Mouse (Mus musculus) Patski (cell line): ENCODE data around the gene Spry1. TPM values are rescaled to one million over a fixed set of nuclear protein-coding genes. Genes with fewer than 3 reads are reported as not detected.
A peak's percentile ranks its signal among the peaks of the same experiment; 100 is the strongest.

Experiments
- ATAC-seq: fragments of 100-300 bp; one replicate; pipeline ENCODE4 v1.8.0; 2021
- CTCF ChIA-PET: fragments of 350-600 bp; sonication (Branson Sonifier 250); formaldehyde crosslinking; loops from one replicate; lab custom pipeline; 2022; ENCODE audit warnings: inconsistent platforms; lab: Charles Lee
- POLR2A ChIA-PET: fragments of 350-600 bp; sonication (Branson Sonifier 250); formaldehyde crosslinking; loops from one replicate; lab custom pipeline; 2022; ENCODE audit warnings: antibody characterized with exemption, inconsistent platforms; lab: Charles Lee
- DNase-seq: peaks from one replicate; pipeline ENCODE4 v3.0.0-alpha.2; 2011; ENCODE audit warnings: low read depth, low spot score
- H3K27me3 ChIP-seq: fragments of 371-371 bp; one replicate; pipeline ENCODE4 v1.5.1; 2021
- CTCF ChIP-seq: fragments of 100-300 bp; IDR thresholded peaks from one replicate; pipeline ENCODE4 v1.5.1; 2021
- in situ Hi-C: fragments of 300-500 bp; cut with MboI; formaldehyde crosslinking; loops from 3 replicates; pipeline ENCODE4 v1.11.1; 2018; ENCODE audit warnings: low pct_unique_long_range_greater_than_20kb, mixed read lengths
- polyA plus RNA-seq: library from polyadenylated mRNA; unstranded; gene quantifications from one replicate; pipeline ENCODE4 v1.2.3, GENCODE M21; 2021

Gene Spry1
- polyA plus RNA-seq, 1 experiment from 2014 or later: 170 TPM

DNA sequence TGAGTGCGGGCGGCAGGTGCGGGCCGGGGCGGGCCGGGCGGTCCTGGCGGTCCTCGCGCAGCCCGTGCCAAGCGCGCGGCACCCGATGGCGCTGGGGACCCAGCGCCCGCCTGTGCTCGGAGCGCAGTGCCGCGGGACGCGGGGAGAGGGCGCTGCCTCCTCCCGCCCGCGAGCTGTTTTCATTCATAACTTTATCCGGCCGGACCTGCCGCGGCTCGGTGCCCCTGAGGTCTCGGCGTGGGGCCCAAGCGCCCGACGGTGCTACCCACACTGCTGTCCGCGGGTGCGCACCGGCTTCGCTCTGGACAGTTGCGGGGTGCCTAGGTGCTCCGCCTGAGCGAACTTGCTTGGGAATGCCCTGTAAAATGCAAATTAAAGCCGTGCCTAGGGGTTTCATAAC, 1.1 kb downstream of the Spry1 start:
- no peak for TF ChIP-seq CTCF
- in situ Hi-C loops: loop anchor here (25.0 kb wide), 1 partner anchor 296 kb away; no protein-coding TSS in a partner anchor
- no peaks in the 10 kb centered on the region for H3K27me3 ChIP-seq
- CTCF ChIA-PET: interaction anchor here (1.2 to 2.3 kb wide), 8 partner anchors 9 to 503 kb away, joined by 3 to 15 read pairs (median 6); no protein-coding TSS in a partner anchor
- POLR2A ChIA-PET: interaction anchor here (0.8 to 3.5 kb wide), 23 partner anchors 12 to 503 kb away, joined by 3 to 27 read pairs (median 6); partner anchors contain the start of gene Gm5148
- no peak for DNase-seq
- peak; percentile 66 for ATAC-seq

- POLR2A ChIA-PET: interaction anchor here (0.6 to 3.5 kb wide), 32 partner anchors 8 to 501 kb away, joined by 3 to 27 read pairs (median 5); partner anchors contain the start of gene Gm5148
- no peaks in the 10 kb centered on the region for H3K27me3 ChIP-seq
- CTCF ChIA-PET: interaction anchor here (1.1 to 2.3 kb wide), 13 partner anchors 8 to 502 kb away, joined by 3 to 15 read pairs (median 4); no protein-coding TSS in a partner anchor
- TF ChIP-seq CTCF: no peak
- in situ Hi-C loops: loop anchor here (25.0 kb wide), 1 partner anchor 295 kb away; no protein-coding TSS in a partner anchor
- DNase-seq (no peak), ATAC-seq (no peak)
Measured at GRCm38 (mm10) chr3:37641796-37642680, 2.3 kb downstream of the Spry1 start.

DNA sequence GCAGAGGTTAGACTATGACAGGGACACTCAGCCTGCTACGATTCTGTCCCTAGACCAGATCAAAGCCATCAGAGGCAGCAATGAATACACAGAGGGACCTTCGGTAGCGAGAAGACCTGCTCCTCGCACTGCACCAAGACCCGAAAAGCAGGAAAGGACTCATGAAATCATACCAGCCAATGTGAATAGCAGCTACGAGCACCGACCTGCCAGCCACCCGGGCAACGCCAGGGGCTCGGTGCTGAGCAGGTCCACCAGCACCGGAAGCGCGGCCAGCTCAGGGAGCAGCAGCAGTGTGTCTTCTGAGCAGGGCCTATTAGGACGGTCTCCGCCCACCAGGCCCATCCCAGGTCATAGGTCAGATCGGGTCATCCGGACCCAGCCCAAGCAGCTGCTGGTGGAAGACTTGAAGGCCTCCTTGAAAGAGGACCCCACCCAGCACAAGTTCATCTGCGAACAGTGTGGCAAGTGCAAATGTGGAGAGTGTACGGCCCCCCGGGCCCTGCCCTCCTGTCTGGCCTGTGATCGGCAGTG, 3.0 kb downstream of the Spry1 start:
- ChIA-PET CTCF (interaction anchor here (0.9 to 2.3 kb wide), 8 partner anchors 8 to 308 kb away, joined by 3 to 15 read pairs (median 4); no protein-coding TSS in a partner anchor), POLR2A (interaction anchor here (0.9 to 3.5 kb wide), 14 partner anchors 10 to 493 kb away, joined by 3 to 18 read pairs (median 7); partner anchors contain the start of gene Gm5148)
- no peak for TF ChIP-seq CTCF
- H3K27me3 ChIP-seq: no peaks in the 10 kb centered on the region
- in situ Hi-C loops: loop anchor here (25.0 kb wide), 1 partner anchor 295 kb away; no protein-coding TSS in a partner anchor
- no peak for DNase-seq
- no peak for ATAC-seq

DNA sequence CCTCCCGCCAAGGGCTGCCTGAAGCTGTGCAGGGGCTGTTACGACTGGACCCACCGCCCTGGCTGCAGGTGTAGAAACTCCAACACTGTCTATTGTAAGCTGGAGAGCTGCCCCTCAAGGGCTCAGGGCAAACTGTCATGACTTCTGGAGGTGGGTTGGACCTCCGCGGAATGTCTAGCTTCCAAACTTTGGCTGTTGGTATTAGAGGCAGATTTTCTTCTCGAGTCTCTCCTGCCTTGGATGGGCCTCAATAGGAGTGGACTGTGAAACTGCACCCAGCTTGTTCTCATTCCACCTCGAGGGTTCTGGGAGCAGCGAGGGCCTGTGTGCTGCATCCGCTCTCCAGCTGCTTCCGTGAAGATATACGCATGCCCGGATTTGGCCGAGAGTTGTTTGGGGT, 3.7 kb downstream of the Spry1 start:
- POLR2A ChIA-PET: interaction anchor here (0.6 to 3.5 kb wide), 15 partner anchors 9 to 492 kb away, joined by 3 to 18 read pairs (median 3); partner anchors contain the start of gene Gm5148
- in situ Hi-C loops: loop anchor here (25.0 kb wide), 1 partner anchor 294 kb away; no protein-coding TSS in a partner anchor
- no peaks in the 10 kb centered on the region for H3K27me3 ChIP-seq
- no peak for DNase-seq
- TF ChIP-seq CTCF: no peak
- CTCF ChIA-PET: interaction anchor here (0.8 to 2.3 kb wide), 8 partner anchors 9 to 577 kb away, joined by 3 to 15 read pairs (median 4); no protein-coding TSS in a partner anchor
- no peak for ATAC-seq

GRCm38 (mm10) chr3:37643903-37644302, 4.2 kb downstream of the Spry1 start:
- H3K27me3 ChIP-seq: no peaks in the 10 kb centered on the region
- POLR2A ChIA-PET: interaction anchor here (0.6 to 3.5 kb wide), 16 partner anchors 9 to 492 kb away, joined by 3 to 18 read pairs (median 3); partner anchors contain the start of gene Gm5148
- CTCF ChIA-PET: interaction anchor here (0.8 to 1.8 kb wide), 7 partner anchors 8 to 577 kb away, joined by 3 to 6 read pairs (median 3); no protein-coding TSS in a partner anchor
- DNase-seq: no peak
- TF ChIP-seq CTCF: no peak
- in situ Hi-C loops: loop anchor here (25.0 kb wide), 1 partner anchor 293 kb away; no protein-coding TSS in a partner anchor
- ATAC-seq: no peak

GRCm38 (mm10) chr3:37645061-37645460, 5.3 kb downstream of the Spry1 start:
- DNase-seq (no peak), ATAC-seq (no peak)
- no peaks in the 10 kb centered on the region for H3K27me3 ChIP-seq
- TF ChIP-seq CTCF: no peak
- POLR2A ChIA-PET: interaction anchor here (0.7 to 1.9 kb wide), 7 partner anchors 9 to 318 kb away, joined by 3 to 6 read pairs (median 3); no protein-coding TSS in a partner anchor
- in situ Hi-C loops: loop anchor here (25.0 kb wide), 1 partner anchor 292 kb away; no protein-coding TSS in a partner anchor
- CTCF ChIA-PET: interaction anchor here (1.0 to 1.7 kb wide), 4 partner anchors 53 to 307 kb away, joined by 3 to 7 read pairs (median 4); no protein-coding TSS in a partner anchor

DNA sequence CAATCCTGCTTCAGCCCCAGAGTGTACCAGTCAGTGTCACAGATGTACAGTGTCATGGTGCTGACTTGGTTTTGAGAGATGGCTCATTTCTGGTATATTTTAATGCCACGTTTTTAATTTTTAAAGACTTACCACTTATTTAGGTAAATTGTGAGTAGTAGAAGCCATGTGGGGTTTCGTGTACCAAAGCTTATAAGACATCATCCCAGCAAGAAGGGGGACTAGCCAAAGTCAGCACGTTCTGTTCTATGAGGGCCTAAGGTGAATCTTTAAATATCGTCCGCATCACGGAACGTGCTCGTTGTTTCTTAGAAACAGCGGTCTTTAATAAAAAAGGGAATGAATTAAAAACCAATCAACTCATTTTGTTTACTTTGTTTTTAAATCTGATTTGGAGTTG, 6.5 kb downstream of the Spry1 start:
- in situ Hi-C loops: loop anchor here (25.0 kb wide), 1 partner anchor 291 kb away; no protein-coding TSS in a partner anchor
- ATAC-seq: no peak
- CTCF ChIA-PET: interaction anchor here (1.3 to 1.7 kb wide), 3 partner anchors 8 to 306 kb away, joined by 4 to 7 read pairs (median 4); no protein-coding TSS in a partner anchor
- TF ChIP-seq CTCF: no peak
- POLR2A ChIA-PET: interaction anchor here (0.8 to 1.3 kb wide), 7 partner anchors 25 to 317 kb away, joined by 3 to 5 read pairs (median 4); no protein-coding TSS in a partner anchor
- H3K27me3 ChIP-seq: no peaks in the 10 kb centered on the region
- no peak for DNase-seq

- CTCF ChIA-PET: interaction anchor here (1.2 kb wide), 1 partner anchor 80 kb away, joined by 4 read pairs; no protein-coding TSS in a partner anchor
- no peaks in the 10 kb centered on the region for H3K27me3 ChIP-seq
- ATAC-seq: no peak
- DNase-seq: no peak
- in situ Hi-C loops: loop anchor here (25.0 kb wide), 1 partner anchor 290 kb away; no protein-coding TSS in a partner anchor
- TF ChIP-seq CTCF: no peak
- POLR2A ChIA-PET: interaction anchor here (0.5 to 1.4 kb wide), 7 partner anchors 80 to 641 kb away, joined by 3 to 4 read pairs (median 3); no protein-coding TSS in a partner anchor
Measured at GRCm38 (mm10) chr3:37647225-37647624, 7.5 kb downstream of the Spry1 start.

DNA sequence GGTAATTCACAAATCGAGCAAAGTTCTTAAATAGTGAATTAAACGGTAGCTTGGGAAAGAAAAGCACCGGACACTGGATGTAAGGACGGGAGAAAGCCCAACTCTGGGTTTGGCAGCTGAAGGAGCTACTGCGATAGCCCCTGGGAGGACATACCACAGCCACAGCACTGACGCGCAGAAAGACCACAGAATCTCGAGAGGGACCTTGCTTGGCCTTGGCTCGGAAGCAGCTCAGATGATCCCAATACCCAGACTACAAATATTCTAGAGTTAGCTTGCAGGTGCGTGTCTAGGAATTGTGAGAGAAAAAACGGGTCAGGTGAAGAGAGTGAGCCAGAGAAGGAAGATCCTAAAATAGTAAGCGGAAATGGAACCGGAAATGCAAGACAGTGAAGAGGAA, 8.5 kb downstream of the Spry1 start:
- CTCF ChIA-PET: interaction anchor here (1.2 to 2.1 kb wide), 2 partner anchors 76 to 79 kb away, joined by 4 to 7 read pairs; partner anchors contain the start of gene Gm5148
- no peak for TF ChIP-seq CTCF
- POLR2A ChIA-PET: interaction anchor here (0.6 to 2.2 kb wide), 9 partner anchors 79 to 640 kb away, joined by 3 to 8 read pairs (median 3); no protein-coding TSS in a partner anchor
- ATAC-seq: no peak
- DNase-seq: no peak
- H3K27me3 ChIP-seq: no peaks in the 10 kb centered on the region
- in situ Hi-C loops: loop anchor here (25.0 kb wide), 1 partner anchor 289 kb away; no protein-coding TSS in a partner anchor
